Mouse (Mus musculus) G1E (cell line): ENCODE data around the gene Zdhhc13.

ENCODE experiments used
- CTCF ChIP-seq: IDR thresholded peaks from 2 replicates; pipeline ENCODE4 v1.5.1; 2012; ENCODE audit warnings: low read depth, low read length, inconsistent platforms, mixed read lengths
- GATA1 ChIP-seq: IDR thresholded peaks from 2 replicates; pipeline ENCODE4 v1.6.1; 2012; ENCODE audit warnings: borderline replicate concordance, low read length, inconsistent platforms, mixed read lengths
- GATA2 ChIP-seq: IDR thresholded peaks from 2 replicates; pipeline ENCODE4 v1.6.1; 2012; ENCODE audit warnings: low read depth, low read length, inconsistent platforms, borderline replicate concordance
- POLR2AphosphoS5 ChIP-seq: IDR thresholded peaks from 2 replicates; pipeline ENCODE4 v1.6.1; 2012; ENCODE audit warnings: low read depth, low read length, inconsistent platforms; ENCODE audit not compliant: insufficient replicate concordance
- TAL1 ChIP-seq: conservative IDR thresholded peaks from 2 replicates; pipeline ENCODE4 v1.6.1; 2012; ENCODE audit warnings: low read depth, low read length, inconsistent platforms, mixed read lengths

DNA sequence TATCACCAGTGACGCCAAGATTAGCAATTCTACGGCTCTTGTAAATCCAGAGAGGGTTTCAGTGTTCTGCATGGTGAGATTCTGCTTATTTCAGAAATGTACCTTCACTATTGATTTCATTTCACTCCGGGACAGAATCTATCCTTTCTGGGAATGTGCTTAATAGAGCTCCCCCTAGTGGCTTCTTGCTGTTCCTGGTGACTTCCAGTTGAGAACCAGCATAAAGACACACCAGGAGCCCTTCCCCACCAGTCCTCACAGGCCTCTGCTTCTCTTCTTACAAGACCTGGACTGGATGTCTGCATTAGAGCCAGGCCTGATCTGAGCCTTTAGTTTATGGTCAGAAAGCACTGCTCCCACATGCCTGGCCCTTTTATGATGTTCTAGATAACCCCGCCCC is 87.7 kb downstream of the Zdhhc13 start:
- peak; percentile 63 for TF ChIP-seq CTCF
- TF ChIP-seq GATA1, result no peak
- TF ChIP-seq POLR2AphosphoS5, result no peak
- no peak for TF ChIP-seq TAL1
- no peak for TF ChIP-seq GATA2
